Mouse (Mus musculus) layer of hippocampus, postnatal 25 days (tissue): Measurements from ENCODE around the gene Tns1. TPM values are rescaled to one million over a fixed set of nuclear protein-coding genes. Genes with fewer than 3 reads are reported as not detected.

ENCODE experiments used
- DNase-seq, 2 experiments: peaks; one replicate each; pipeline ENCODE4 v3.0.0; 2022; ENCODE audit warnings: mixed read lengths in 2 of 2, low spot score in 1 of 2; ENCODE audit errors: extremely low spot score in 1 of 2
- total RNA-seq, 2 experiments: library from RNA; stranded (reverse); gene quantifications; 2 replicates each; pipeline ENCODE4 v1.2.3; 2021

Tns1 gene
- total RNA-seq, 2 experiments from 2014 or later: 29.6 to 41.9 TPM

DNA sequence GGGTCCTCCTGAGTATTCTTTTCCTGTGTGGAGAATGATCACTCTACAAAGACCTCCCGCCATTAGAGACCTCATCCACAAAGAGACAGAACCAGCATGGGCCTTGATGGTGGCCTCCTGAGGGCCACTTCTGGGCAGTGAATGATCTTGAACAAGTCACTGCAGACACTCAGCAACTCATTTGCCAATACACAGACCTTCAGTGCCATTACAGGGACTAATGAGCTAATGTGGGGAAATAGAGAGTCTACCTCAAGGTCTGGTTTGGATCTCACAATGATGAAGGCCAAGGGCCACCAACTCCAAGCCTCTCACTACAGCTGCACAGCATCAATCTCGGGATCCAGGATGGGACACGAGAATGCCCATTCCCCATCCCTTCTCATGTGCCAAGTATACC is 127.6 kb downstream of the Tns1 start:
- no peak for DNase-seq

DNA sequence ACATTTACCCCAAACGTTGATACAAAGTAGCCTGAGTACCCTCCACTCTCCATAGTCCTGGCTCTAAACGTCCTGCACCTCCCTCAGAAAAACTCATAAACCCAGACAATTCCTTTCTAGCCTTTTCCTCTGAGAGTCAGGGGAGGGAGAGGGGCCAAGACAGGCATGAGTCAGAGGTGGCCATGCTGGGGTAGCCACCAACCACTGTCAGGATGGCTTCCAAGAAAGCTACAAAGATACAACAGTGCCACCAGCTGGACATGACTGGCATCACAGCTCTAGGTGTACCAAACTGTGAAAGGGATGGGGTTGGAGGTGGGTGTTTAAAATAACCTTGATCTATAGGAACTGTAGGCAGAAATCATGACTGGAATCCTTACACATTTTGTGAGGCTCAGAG is 128.0 kb downstream of the Tns1 start:
- DNase-seq: peak; percentile 37 to 74

DNA sequence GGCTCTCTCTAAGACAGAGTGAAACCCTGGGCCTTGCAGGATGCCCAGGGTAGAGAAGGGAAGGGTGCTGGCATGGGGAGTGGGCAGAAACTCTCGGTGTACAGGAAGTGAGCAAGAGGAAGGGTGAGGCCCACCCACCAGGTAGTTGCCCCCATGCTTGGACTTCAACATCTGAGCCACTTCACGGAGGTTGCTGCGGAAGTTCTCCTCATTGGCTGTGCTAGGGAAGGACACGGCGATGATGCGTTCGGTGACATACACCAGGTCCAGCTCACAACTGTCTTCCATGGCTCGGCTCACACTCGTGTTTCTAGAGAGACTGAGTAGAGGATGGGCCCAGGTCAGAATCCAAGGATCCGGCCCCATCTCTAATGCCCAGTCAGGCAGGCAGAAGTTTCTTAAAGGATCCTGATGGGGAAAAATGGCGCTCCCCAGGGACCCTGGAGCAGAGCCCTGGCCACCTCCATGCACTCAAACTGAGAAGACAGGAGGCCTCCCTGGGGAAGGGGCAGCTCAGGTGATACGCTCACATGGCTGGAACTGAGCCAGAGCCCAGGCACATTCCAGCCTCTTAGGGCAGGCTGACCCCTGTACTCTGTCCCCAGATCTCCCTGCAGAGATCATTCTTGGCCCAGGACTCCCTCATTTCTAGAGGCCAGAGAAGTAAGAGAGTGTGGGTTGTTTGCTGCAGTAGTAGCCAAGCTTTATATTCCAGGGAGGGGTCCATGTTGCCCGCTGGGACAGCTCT is 129.0 kb downstream of the Tns1 start:
- DNase-seq: no peak

DNA sequence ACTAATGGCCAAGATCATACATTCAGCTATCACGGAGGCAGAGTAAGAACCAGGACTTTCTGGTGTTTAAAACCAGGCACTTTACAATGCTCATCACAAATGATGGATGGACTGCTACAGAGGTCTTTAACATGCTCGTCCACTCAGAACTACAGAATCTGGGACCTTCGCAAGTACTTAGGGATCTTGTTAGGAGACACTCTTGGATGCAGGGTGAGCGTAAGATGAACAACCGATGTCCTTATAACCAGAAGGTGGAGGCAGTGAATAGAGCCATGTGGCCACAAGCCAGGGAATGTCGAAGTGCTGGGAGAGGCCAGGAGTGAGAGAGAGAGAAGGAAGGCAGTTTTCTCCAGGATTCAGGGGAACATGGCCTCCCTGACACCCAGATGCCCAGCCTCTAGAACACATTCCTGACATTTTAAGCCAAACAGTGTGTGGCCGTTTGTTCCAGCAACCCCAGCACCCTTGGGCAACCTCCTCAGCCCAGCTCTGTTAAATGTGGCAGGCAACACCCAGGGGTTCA is 130.3 kb downstream of the Tns1 start:
- no peak for DNase-seq

DNA sequence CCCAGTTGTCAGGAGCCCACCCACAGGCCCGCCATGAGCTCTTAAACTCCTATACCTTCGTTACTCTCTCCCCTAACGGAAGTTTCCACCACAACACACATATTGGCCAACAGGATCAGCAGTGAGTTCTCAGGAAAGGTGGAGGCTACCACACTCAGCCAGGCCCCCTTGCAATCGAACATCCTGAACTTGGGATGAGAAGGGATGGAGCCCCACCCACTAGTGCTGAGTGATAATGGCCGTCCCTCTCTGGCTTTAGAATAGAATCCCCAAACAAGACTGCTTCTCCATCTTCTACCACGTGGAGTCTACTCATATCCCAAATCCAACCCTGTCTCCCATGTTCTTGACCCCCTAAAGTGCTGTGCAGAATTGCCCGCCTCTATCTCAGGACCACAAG is 131.0 kb downstream of the Tns1 start:
- no peak for DNase-seq

DNA sequence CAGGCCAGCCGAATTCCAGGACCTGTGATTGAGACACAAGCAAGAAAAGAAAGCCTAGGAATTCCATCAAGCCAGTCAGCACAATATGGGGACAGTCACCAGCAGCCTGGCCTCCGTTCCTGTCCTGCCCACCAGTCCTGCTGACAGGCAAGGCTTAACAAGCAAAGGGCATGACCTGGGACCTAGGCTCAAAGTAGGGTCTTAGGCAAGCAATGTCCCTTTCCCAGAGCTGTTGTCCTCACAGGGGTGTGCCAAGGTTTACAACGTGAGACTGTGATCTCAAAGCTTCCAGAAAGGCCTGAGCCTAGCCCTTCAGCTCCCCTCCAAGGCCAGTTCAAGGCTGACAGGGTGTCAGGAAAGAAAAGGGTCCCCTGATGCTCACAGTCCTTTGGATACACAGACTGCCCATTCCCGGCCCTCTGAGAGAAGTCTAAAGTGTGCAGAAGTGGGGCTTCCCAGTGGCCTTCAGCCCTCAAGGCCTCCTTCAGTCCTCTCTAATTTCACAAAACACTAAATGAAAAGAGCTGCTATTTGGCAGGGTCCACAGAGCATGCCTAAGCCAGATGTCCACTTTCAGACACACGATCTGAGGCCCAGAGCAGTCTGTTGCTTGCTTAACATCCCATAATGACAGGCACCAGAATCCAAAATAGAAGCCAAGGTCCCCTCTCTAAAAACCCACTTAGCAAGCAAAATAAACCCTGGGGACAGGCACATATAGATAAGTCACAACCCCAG is 131.9 kb downstream of the Tns1 start:
- no peak for DNase-seq

DNA sequence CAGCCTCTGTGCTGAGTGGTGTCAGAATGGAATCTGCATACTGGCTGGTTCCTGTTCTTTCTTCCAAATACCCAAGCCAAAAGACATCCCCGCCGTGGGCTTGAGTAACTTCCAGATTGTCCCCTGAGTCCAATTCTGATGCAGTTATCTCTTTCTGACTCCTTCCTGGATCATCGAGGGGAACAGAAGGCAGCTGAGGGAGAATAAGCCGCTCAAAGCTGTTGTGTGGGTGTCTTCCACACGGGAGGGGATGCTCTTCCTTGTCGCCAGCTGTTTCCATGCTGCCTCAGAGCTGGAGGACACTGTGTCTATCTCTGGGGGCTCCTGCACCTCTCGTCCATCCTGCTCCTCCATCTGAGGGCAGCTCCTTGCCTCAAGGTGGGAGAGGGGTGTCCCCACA is 133.0 kb downstream of the Tns1 start:
- DNase-seq: peak in 1 of 2 experiments; percentile 28

DNA sequence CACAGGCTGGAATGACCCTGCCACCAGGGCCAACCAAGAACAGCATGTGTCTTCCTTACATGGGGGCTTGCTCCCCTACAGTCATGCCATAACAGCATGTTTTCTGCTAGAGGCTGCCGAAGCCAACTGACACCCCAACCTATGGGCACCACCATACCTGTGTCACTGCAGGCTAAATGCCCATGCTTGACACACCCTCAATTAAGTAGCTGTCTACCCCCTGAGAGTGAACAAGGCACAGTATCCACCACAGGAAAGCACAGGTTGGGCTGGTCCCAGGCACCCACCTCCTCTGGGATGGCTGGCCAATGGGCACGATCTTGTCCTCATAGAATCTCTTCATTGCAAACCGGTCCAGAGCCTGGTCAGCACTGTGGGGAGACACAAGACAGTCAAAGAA is 134.2 kb downstream of the Tns1 start:
- no peak for DNase-seq

DNA sequence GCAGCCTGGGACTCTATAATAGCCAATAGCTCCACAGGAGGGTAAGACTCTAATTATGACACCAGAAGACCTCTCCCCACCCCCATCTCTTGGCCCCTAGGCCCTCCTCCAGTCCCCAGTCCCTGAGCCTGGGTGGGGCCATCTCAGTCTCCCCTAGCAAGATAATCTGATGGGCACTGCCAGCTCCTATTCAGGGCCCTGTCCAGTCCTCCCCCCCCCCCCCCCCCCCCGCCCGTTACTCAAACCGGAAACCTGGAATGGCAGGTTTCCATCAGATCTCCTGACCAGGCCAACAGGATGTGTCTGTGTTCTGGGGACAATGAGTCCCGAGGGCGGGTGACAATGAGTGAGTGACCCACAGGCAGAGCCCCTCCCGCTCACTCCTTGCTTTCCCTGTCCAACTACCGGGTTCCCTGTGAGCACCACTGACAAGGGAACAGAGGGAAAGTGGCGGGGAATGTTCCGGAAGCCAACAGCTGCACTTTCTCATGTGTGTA is 136.5 kb downstream of the Tns1 start:
- no peak for DNase-seq

DNA sequence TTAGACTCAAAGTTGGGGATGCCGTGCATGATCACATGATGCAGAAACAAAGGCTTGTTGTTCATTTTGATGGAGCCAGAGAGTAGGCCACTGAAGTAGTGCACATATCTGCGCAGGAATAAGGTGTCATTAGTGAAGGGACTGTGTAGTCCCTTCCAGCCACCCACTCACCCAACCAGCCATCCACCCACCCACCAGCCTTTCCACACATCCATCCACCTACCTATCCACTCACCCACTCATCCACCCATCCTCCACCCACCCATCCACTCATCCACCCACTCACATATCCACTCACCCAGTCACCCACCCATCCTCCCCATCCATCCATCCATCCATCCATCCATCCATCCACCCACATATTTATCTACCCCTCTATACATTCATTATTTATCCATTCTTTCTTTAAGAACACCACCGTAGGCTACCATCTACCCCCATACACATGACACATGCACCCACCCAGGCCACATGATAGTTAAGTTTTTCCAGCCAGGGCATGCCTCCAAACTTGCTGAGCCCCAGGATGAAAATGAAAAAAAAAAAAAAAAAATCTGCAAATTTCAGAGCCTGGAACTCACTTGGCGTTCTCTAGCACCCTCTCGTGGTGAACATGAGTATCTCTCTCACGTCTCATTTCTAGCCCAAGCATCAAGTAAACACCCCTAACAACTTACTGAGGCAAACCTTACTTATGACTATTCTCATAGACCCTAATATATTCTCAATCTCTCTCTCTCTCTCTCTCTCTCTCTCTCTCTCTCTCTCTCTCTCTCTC is 137.8 kb downstream of the Tns1 start:
- peak in 1 of 2 experiments; percentile 41 for DNase-seq

DNA sequence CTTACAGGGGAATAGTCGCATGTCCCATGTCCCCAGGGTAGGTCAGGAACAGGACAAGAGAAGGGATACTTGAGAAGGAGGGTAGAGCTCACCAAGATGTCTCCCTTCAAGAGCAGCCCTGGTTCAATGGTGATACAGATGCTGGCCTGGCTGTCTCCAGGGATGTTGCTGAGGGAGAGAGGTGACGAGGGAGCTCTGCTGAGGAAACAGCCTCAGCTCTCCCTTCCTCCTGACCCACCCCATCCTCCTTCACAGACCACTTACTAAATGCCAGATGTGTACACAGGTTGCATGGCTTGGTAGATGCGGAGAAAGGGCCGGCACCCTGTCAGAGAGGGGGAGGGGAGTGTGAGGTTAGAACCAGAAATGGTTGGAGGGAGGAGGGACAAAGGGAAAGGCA is 138.6 kb downstream of the Tns1 start:
- DNase-seq: no peak

DNA sequence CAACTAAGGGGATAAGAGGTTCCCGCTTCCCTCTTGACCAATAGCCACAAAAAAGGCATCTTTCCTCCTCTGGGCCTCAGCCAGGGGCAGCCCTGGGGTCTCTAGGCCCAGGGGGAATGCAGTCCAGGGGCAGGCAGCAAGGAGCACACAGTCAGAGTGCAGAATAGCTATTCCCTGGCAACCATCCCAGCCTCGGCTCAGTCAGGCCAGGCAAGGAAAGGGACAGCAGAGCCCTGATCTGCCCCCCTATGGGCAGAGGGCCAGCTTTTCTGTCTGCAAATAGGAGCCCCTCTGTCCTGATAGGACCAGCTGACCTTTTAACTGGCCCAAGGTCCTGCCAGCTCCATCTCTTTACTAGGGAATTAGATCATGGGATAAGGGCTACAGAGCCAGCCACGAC is 145.0 kb downstream of the Tns1 start:
- peak in 1 of 2 experiments; percentile 49 for DNase-seq

DNA sequence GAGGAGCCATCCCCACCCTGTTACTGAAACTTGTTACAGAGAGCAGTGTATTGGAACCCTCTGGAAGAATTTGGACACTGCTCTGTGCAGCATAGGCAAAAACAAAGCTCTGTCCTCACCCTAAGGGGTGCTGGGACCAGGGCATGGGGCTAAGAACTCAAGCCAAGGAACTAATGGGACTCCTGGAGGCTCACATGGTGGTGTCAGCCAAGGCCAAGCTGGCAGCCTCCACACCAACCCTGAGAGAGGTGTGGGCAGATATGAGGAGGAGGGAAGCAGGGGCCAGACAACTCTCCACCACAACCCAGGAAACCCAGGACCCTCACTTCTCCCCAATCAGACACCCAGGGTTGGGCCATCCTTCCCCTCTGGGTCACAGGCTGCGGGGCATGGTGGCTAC is 145.7 kb downstream of the Tns1 start:
- no peak for DNase-seq

DNA sequence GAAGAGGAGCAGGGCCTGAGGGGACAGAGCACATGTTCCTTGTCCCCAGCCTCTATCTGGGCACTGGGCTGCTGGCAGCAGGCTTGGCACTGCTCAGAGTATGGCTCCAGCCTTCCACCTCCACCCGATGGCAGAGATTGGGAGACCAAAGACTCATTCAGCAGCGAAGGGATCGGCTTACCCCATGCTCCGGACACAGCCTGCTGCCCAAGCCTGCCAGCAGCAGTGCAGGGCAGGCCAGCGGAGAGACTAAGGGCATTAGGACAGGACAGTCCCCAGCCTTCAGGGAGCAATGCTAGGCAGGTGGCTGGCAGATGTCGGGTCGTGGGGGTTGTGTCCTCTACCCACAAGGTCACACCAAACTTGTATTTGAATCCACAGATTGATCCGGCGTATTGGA is 150.3 kb downstream of the Tns1 start:
- DNase-seq: no peak

DNA sequence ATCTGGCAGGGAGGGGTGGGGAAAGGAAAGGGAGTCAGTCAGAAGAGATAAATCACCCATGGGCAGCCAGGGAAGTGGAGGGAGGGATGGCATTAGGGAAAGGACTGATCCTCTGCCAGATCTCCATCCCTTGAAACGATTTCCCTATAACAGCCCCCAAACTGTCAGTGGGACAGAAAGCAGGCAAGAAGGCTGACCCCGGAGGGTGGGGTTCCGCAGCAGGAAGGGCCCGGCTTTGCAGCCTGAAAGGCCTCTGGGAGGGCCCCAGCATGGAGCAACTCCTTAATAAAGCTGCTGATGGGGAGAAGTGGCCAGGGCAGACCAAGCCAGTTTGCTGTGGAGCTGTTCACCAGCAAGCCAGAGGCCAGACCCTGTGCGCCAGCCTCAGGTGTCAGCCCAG is 151.5 kb downstream of the Tns1 start:
- no peak for DNase-seq

DNA sequence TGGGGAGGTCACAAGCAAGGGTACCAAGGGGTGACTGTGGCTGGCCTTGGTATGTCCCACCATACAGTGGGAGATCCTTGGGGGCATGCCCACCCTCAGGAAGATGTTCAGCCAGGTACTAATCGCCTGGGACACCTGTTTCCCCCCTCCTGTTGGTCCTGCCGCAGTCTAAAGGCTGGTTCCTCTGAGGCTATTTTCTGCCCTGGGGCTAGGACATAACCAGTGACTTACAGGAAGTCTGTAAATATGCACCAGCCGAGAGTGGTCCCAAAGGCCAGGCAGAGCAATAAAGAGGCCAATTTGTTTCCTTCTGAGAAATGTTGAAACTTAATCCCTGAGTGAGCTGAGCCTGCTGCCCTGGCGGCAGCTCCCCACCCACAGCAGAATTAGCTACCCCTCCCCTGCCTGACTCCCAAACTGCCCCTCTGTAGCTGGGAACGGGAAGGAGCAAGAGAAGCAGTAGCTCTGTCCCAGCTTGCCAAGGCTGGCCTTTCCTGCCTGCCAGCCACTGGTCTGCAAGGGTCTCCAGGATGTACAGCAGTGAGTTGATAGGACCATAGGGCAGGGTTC is 154.0 kb downstream of the Tns1 start:
- no peak for DNase-seq

DNA sequence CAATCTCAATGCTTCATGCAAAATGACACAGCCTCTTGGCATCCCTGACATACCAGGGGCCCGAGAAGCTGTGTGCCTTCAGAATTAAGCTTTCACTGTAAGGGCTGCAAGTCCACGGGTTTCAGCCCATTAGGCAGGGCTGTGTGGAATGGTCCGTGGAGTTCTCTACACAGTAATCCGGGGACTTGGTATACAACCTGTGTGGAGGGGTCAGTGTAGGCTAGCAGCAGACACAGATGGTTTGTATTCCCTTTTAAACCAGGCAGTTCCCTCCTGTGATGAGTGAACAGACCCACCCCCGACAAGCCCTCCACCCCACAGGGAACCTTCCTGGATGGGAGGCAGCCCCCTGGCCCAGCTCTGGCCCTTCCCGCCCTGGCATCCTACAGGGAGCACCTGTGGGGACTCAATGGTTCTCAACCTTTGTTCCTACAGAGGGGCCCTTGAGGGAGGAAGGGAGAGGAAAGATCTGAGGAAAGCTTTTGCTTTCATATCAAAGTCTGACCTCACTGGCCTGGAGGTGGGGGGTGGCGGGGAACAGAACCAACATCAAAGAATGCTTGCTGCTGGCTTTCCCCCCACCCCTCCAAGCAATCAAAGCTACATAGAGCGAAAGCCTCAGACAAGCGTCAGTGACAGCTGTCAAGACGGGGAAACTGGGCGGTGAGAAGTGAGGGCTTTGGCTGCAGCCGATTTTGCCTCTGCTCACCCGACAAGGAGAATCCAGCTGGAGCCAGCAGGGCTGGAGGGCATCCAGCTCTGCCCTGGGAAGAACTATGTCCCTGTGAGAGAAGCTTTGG is 155.3 kb downstream of the Tns1 start:
- DNase-seq: no peak

DNA sequence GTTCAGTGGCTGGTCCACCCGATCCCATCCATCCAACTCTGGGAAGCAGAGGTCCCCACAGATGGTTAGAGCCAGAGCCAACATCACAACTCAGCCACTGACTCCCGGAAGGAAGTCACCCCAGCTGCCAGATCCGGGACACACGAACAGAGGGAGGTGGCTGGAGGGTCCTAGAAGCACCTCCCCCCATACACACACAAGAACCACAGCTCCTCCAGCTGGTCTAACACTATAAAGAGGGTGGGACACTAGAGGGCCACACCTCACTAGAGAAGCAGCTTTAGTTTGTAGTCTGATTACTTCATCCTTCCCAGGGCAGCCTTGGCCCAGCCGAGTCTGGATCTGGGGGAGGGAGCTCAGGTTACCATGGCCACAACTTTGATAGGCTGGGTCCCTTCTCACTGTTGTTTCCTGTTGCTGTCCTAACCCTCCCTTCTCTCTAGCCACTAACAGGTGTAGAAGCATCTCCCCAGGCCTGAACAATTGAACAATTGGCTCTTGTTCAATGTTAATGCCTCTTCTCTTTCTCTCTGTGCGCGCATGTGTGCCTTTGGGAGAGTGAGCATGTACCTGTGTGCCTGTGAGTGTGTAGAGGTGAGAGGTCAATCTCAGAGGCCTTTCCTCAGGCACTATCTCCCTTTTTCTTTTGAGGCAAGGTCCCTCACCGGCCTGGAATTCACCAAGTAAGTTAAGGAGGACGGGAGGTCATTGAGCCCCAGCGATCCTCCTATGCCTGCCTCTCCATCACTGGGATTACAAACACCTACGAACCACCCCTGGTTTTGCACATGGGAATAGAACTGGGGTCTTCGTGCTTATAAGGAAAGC is 157.6 kb downstream of the Tns1 start:
- DNase-seq: no peak
